Mouse (Mus musculus): ENCODE measurements at regions not wholly inside any gene's neighbourhood (a gene's known extent, or its start where the extent isn't known, plus 50 kb on each side); places are given as distances from the start of the nearest gene placed in this dataset.
"Not testable (repeated sequence)": the region's sequence is repeated elsewhere in the genome, so short reads cannot be mapped to it uniquely, and the experiment has no call there.

DNA sequence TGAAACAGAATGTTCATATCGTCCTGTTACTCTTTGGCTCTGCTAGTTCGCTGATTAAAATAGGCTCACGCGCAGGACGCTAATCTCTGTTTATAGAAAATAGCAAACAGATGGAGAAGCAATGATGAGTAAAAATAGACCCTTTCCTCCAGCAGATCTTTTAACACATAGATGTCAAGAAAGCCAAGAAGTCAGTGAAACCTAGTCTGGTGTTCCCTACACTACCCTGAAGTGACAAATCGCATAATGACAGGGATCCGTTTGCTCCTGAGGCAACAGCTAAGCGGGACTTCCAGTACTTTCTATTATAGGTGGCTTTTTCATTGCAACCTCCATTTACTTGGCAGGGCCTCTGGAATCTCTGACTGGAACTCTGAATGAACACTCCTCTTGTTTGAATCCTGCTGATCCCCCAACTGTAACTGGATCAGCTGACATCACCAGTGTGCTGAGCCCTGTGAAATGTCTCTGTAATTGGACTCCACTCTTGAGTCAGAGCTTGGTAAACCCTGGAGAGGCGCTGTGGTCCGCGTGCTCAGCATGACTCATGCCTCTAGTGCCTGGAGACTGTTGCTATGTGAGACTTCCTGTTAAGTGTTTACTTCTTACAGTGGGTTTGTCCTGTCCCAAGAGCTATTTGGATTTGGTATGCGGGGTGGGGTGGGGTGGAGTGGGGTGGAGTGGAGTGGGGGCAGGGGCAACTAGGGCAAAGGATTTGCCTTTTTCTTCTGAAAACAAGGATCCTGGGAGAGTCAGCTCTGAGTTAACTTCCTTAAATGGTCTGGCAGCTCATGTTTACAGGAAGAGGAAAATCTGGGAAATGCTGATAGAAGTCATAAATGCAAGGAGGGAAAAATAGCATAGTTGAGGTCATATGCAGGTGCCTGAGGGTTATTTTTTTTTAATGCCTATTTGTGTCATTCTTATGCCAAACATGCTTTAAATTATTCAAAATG, 162.4 kb upstream of the Akr1e1 start:
- Histone ChIP-seq H3K4me3 (peak overlapping the region; percentile 31), H3K27ac (peak overlapping the region; percentile 77)
- intact Hi-C loops (cut with DNase I), result loop anchor here (5.0 to 10.0 kb wide), 4 partner anchors 104 to 1763 kb away; partner anchors contain the start of gene Klf6
- DNase-seq (ENCODE audit: extremely low spot score in 1 of 2, low spot score in 2 of 2), result peak; percentile 57 to 61
- peak; percentile 23 for TF ChIP-seq CTCF (IDR thresholded peaks at IDR 0.05)

DNA sequence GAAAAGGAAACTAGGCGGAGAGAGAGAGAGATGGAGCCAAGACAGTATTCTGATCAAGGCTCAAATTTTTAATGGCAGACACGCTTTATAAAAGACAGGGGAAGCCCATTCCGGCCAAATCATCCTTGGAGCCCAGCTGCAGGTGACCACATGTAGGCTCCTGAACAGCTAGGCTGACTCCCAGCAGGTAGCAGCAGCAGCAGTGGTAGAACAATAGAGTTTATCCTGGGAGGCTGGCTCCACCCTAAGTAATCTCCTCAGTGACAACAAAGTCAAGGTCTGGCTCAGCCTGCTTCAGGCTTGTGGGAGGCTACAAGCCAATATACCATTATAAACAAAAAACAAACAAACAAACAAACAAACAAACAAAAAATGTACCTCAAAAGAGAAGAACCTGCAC, 151.0 kb upstream of the Akr1e1 start:
- Histone ChIP-seq H3K27ac (no peak overlapping the region), H3K4me3 (no peak overlapping the region)
- intact Hi-C loops (cut with DNase I), result no loop called here
- DNase-seq (ENCODE audit: extremely low spot score in 1 of 2, low spot score in 2 of 2), result no peak
- no peak for TF ChIP-seq CTCF (IDR thresholded peaks at IDR 0.05)

GRCm38 (mm10) chr13:4756529-4756928, 147.6 kb upstream of the Akr1e1 start:
- Histone ChIP-seq H3K27ac (no peak overlapping the region), H3K4me3 (no peak overlapping the region)
- no peak for TF ChIP-seq CTCF (IDR thresholded peaks at IDR 0.05)
- DNase-seq (ENCODE audit: extremely low spot score in 1 of 2, low spot score in 2 of 2), result no peak
- intact Hi-C loops (cut with DNase I), result no loop called here

- TF ChIP-seq CTCF (IDR thresholded peaks at IDR 0.05), result no peak
- no peak for DNase-seq (ENCODE audit: extremely low spot score in 1 of 2, low spot score in 2 of 2)
- intact Hi-C loops (cut with DNase I), result no loop called here
- no peak overlapping the region for H3K27ac ChIP-seq
- no peak overlapping the region for H3K4me3 ChIP-seq
Measured at GRCm38 (mm10) chr13:4742930-4743329, 134.0 kb upstream of the Akr1e1 start.

GRCm38 (mm10) chr13:4716299-4716698, 107.3 kb upstream of the Akr1e1 start:
- H3K4me3 ChIP-seq; DNase-seq (ENCODE audit: extremely low spot score in 1 of 2, low spot score in 2 of 2); H3K27ac ChIP-seq; intact Hi-C loops (cut with DNase I): not testable (repeated sequence)

GRCm38 (mm10) chr13:4714724-4715123, 105.8 kb upstream of the Akr1e1 start:
- intact Hi-C loops (cut with DNase I), result no loop called here
- no peak for TF ChIP-seq CTCF (IDR thresholded peaks at IDR 0.05)
- DNase-seq (ENCODE audit: extremely low spot score in 1 of 2, low spot score in 2 of 2), result no peak
- H3K27ac ChIP-seq, result no peak overlapping the region
- H3K4me3 ChIP-seq, result no peak overlapping the region

- Histone ChIP-seq H3K4me3 (no peak overlapping the region), H3K27ac (no peak overlapping the region)
- TF ChIP-seq CTCF (IDR thresholded peaks at IDR 0.05), result no peak
- DNase-seq (ENCODE audit: extremely low spot score in 1 of 2, low spot score in 2 of 2), result no peak
- intact Hi-C loops (cut with DNase I), result no loop called here
Measured at GRCm38 (mm10) chr13:4712698-4713097, 103.7 kb upstream of the Akr1e1 start.

DNA sequence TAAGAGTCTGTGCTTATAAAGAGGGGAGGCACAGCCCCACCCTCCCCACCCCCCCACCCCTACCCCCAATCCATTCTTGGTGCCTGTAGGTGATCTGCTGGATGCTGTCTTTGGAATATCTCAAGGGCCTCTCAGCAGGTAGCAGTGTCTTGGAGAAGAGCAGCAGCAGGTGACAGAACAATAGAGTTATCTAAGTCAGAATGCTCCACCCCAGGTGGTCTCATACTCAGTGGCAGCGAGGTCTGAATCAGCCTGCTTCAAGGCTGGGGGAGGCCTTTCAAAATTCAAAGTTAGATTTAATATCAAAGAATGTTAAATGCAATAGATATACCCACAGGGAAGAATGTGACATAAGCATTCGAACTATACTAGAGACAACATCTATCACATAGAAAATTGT, 90.6 kb upstream of the Akr1e1 start:
- H3K27ac ChIP-seq; intact Hi-C loops (cut with DNase I); H3K4me3 ChIP-seq; DNase-seq (ENCODE audit: extremely low spot score in 1 of 2, low spot score in 2 of 2): not testable (repeated sequence)

DNA sequence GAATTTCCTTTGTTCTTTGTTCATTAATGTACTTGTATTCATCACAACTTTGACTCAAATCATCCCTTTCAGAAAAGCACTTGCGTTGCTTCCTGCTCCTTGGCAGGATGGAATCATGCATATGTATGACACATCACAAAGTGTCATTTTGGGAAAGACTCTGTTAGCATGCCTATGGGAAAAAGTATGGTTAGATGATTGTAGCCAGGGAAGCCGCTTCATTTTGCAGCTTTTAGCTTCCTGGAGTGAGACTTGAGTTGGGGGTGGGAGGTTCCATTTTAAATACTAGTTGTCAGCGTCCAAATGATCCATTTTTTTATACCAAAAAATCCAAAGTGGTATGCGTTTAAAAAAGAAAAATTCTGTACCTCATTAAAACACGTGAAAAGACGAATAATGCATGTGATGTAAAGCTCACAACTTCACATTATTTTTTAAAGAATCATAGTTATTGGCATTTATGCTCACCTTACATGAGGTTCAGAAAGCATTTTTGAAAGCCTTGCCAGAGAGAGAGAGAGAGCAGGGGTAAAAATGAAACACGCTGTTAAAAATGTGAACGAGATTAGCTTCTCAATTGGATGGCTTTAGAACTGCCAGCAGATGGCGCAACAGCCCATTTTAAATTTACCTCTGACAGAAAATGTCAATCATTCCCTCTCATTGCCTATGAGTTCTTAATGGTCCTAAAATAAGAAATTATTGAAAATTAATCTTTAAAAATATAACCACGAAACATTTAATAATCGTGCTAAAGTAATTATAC, 57.6 kb upstream of the Akr1e1 start:
- H3K27ac ChIP-seq, result peak overlapping the region; percentile 80

GRCm38 (mm10) chr13:4663390-4663789, 54.4 kb upstream of the Akr1e1 start:
- DNase-seq (ENCODE audit: extremely low spot score in 1 of 2, low spot score in 2 of 2), result no peak
- Histone ChIP-seq H3K4me3 (no peak overlapping the region), H3K27ac (no peak overlapping the region)
- TF ChIP-seq CTCF (IDR thresholded peaks at IDR 0.05), result no peak
- intact Hi-C loops (cut with DNase I), result loop anchor here (2.0 to 10.0 kb wide), 2 partner anchors 831 to 1529 kb away; no protein-coding TSS in a partner anchor

More for the DNA sequence above, 57.6 kb upstream of the Akr1e1 start:
- peak overlapping the region; percentile 42 for H3K4me3 ChIP-seq
- TF ChIP-seq CTCF (IDR thresholded peaks at IDR 0.05), result peak; percentile 85
- peak; percentile 44 to 58 for DNase-seq (ENCODE audit: extremely low spot score in 1 of 2, low spot score in 2 of 2)
- intact Hi-C loops (cut with DNase I), result loop anchor here (1.0 to 10.0 kb wide), 4 partner anchors 106 to 1805 kb away; partner anchors contain the start of gene Klf6

DNA sequence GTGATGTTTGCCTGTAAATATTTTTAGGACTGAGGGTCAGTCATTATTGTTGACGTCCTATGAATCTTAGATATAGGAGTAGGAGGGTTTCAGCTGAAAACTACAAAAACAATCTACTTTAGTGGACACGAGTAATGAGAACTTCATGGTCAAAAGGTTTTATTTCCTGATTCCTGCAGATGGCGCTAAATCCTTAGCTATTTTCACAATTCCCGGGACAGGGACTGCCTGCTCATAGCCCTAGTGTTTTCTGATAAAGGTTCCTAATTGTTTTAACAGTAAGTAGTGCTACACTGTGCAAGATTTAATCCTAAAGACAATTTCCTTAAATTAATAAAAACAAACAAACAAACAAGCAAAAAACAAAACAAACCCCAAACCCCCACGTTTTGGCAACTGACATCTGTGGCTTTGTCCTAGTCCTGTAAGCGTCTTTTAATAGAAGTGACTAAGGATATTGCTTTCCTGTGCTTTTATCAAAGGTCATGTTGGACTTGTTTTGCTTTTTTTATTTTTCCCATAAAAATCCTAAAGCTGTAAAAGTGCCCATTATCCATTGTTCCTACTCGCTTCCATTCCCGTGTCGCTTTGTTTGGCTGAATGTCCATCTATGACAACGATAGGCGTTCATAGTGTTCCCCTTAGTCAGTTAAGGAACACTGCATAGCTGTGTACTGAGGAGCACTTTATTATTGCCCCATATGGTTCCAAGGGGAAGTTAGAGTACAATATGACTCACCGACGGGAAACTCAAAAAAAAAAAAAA, 53.5 kb upstream of the Akr1e1 start:
- TF ChIP-seq CTCF (IDR thresholded peaks at IDR 0.05), result peak; percentile 69
- peak overlapping the region; percentile 39 for H3K4me3 ChIP-seq
- intact Hi-C loops (cut with DNase I), result loop anchor here (1.0 to 10.0 kb wide), 5 partner anchors 832 to 1873 kb away; partner anchors contain the start of gene Klf6
- H3K27ac ChIP-seq, result 0 out of 2 replicates have a peak overlapping the region, but pooled peaks have one; percentile 12
- peak in 1 of 2 experiments; percentile 39 for DNase-seq (ENCODE audit: extremely low spot score in 1 of 2, low spot score in 2 of 2)

Measured in left cerebral cortex, adult 2 months (tissue).